Mouse (Mus musculus) kidney, adult 2 months (tissue): ENCODE results near the gene Tspan4.

Source experiments
- CTCF ChIP-seq: fragments of 200-500 bp; conservative IDR thresholded peaks from 2 replicates; pipeline ENCODE4 v1.5.1; 2011; ENCODE audit warnings: low read depth, mild to moderate bottlenecking, control low read depth, low read length, moderate library complexity, mixed read lengths; ENCODE audit not compliant: insufficient read depth, insufficient read length
- POLR2A ChIP-seq: fragments of 200-500 bp; IDR thresholded peaks from one replicate; pipeline ENCODE4 v1.6.1; 2011; ENCODE audit warnings: low read depth, low read length, control low read depth

DNA sequence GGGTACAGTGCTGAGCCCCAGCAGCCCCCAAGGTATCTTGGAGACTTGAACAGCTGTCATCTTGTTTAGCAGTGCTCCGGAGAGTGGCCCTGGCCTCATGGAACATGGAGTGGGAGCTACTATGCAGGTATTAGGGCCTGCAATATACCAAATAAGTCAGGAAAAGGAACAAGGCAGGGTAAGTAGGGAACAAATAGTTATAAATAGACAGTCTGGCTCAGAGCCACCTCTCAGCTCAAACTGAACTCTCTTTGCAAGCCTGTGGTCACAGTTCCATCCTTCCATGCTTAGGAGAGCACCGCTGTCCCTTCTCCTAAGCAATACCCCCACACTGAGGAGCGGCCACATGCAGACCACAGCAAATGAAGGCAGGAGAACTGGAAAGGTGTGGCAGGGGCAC lies 22.6 kb downstream of the Tspan4 start:
- TF ChIP-seq CTCF: no peak
- TF ChIP-seq POLR2A: no peak
